Mouse (Mus musculus): Measurements from ENCODE around the gene Gm20388.

Gene Gm20388

GRCm38 (mm10) chr8:122330446-122331133 is 2419.9 kb downstream of the Gm20388 start:
- DNase-seq (ENCODE audit: low spot score in 2 of 2) = no peak

DNA sequence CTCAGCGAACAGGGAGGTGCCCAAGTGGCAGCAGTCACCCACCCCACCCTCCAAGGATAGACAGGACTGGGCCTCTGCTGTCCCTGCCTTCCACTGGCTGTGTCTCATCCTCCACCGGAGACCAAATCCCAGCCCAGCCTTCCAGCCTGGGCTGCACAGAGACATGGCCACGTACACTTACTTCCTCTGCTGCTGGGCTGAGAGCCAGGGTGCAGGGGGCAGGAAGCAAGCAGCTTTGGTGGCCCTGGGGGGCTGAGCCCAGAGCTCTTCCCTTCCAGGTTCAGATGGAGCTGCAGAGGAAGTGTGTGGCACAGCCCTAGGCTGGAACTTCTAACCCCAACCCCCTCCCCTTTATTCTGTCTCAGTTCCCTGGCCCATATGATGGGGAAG is 2420.5 kb downstream of the Gm20388 start:
- DNase-seq (ENCODE audit: low spot score in 2 of 2) = no peak

DNA sequence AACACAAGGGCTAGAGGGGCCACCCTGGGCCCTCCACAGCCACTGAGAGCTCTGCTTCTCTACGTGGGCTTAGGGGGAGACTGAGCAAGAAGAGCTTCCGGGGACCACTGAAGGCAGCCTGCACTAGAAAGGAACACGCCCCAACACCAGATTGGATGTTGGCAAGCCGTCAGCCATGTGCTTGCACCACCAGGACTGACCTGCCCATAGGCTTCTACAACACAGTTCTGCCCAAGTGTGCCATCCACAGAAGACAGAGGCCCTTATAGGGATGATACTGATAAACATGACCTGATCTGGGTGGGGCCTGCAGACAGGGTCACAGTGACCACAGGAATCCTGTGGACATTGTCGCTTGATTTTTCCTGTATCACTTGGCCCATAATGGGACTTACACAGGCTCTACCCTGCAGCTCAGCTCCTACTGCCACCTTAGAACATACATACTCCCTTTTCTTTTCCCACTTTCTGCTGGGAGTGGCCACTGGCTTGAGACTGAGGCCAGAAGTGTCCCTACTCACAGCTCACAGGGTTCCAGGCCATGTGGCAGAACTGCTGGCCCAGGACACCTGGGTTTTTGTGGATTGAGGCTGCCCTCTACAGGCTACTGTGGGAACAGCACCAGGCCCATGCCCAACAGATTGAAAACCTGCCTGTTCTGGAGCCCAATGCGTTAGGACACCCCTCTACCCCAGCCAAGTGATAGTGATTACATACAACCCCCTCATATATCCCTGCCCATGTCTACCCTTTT is 2422.3 kb downstream of the Gm20388 start:
- peak; percentile 74 to 84 for DNase-seq (ENCODE audit: low spot score in 2 of 2)

DNA sequence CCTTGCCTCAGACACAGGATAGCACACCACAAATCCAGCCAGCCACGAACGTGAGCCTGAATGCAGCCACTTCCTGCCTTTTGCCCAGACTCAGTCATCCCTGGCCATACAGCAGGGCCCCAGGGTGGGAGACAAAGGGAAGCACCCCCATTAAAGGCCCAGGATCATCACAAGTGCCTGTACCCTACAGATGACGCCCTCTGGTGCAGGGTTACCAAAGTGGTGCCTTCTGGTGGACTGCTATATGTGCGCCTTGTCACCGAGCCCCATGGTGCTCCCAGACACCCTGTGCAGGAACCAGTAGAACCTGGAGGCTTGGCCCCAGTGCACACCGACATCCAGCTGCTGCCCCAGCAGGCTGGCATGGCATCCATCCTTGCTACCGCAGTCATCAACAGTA is 2422.9 kb downstream of the Gm20388 start:
- no peak for DNase-seq (ENCODE audit: low spot score in 2 of 2)

DNA sequence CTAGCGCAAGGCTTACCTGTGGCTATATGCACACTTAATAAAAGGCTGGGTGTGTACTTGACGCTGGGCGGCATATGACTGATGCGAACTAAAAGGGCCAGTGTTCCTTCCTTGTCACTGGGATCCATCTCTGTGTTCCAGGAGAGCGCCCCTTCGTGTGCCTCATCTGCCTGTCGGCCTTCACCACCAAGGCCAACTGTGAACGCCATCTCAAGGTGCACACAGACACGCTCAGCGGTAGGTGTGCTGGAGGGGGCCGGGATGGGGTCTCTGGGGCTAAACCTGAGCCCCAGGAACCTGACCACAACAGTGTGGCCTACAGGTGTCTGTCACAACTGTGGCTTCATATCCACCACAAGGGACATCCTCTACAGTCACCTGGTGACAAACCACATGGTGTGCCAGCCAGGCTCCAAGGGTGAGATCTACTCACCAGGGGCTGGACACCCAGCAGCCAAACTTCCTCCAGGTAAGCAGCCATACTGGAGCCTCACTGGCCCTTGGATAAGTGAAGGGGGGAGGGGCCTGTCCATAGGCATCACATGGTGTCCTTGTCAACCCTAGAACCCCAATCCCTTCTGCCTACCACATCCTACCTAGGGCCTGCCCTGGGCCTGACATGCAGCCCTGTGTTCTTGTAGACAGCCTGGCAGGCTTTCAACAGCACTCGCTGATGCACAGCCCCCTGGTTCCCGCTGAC is 2424.3 kb downstream of the Gm20388 start:
- DNase-seq (ENCODE audit: low spot score in 2 of 2) = no peak

- no peak for DNase-seq (ENCODE audit: low spot score in 2 of 2)
These were observed 2425.1 kb downstream of the Gm20388 start for GRCm38 (mm10) chr8:122335638-122336250.

DNA sequence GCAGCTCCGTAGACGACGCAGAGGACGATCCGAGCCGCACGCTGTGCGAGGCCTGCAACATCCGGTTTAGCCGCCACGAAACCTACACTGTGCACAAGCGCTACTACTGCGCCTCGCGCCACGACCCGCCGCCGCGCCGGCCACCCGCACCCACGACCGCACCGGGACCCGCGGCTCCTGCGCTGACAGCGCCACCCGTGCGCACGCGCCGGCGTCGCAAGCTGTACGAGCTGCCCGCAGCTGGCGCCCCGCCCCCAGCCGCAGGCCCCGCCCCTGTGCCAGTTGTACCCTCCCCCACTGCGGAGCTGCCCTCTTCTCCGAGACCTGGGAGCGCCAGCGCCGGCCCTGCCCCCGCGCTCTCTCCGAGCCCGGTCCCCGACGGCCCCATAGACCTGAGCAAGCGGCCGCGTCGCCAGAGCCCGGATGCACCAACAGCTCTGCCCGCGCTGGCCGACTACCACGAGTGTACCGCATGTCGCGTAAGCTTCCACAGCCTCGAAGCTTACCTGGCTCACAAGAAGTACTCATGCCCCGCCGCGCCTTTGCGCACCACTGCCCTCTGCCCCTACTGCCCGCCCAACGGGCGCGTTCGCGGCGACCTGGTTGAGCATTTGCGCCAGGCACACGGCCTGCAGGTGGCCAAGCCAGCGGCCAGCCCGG is 2425.7 kb downstream of the Gm20388 start:
- no peak for DNase-seq (ENCODE audit: low spot score in 2 of 2)

DNA sequence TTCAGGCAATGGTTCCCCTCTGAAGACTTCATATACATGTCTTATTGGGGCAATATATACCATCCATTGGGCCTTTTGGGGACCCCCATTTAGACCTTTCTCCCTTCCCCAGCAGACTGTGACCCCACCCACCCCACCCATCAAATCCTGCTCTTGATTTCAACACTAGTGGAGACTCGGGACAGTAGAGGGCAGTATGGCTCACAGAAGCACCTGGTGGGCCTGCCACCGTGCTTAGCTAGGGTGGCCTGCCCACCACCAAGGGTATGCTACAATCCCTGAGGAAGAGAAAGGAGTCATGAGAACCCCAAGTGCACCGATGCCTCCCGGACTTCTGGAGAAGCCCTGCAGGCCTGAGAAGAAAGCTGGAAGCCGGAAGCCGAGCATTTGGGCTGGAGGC is 2428.2 kb downstream of the Gm20388 start:
- DNase-seq (ENCODE audit: low spot score in 2 of 2) = no peak

DNA sequence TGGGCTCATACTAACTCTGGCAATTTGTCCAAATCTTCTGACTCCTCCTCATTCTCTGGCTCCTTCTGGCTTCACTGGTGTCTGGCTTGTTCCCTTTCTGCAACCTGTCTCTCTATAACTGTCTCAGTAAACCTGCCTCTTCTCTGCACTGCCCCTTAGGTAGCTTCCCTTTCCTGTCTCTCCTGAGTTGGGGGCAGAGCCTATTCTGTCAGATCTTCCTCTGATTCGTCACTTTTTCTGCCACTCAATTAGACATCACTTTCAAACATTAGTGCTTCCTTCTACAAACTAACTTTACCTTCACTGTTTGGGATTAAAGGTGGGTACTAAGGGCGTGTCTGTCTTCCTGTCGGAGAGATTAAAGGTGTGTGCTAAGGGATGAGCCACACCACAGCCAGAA is 2430.1 kb downstream of the Gm20388 start:
- DNase-seq (ENCODE audit: low spot score in 2 of 2) = no peak

- DNase-seq (ENCODE audit: low spot score in 2 of 2) = no peak
These were observed 2431.1 kb downstream of the Gm20388 start for GRCm38 (mm10) chr8:122341790-122342189.

- DNase-seq (ENCODE audit: low spot score in 2 of 2) = no peak
These were observed 2431.7 kb downstream of the Gm20388 start for GRCm38 (mm10) chr8:122342362-122342761.

DNA sequence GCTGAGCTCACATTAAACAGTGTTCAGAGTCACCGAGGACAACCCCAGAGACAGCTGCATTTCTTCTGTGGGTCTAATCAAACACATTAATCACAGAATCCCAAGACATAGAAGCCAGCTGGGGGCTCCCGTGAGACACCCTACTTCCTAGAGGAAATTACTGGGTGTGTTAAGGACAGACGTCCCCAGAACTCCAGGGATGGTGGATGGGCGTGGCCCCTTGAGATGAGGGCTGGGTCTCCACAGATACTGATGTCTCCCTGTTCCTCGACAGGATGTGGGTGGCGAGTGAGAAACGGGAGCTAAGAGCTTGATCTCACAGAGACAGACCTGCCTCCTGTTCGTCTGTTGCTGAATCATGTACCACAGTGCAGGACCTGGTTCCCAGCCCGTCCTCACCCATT is 2432.2 kb downstream of the Gm20388 start:
- DNase-seq (ENCODE audit: low spot score in 2 of 2) = no peak

- no peak for DNase-seq (ENCODE audit: low spot score in 2 of 2)
These were observed 2432.7 kb downstream of the Gm20388 start for GRCm38 (mm10) chr8:122343341-122343740.

DNA sequence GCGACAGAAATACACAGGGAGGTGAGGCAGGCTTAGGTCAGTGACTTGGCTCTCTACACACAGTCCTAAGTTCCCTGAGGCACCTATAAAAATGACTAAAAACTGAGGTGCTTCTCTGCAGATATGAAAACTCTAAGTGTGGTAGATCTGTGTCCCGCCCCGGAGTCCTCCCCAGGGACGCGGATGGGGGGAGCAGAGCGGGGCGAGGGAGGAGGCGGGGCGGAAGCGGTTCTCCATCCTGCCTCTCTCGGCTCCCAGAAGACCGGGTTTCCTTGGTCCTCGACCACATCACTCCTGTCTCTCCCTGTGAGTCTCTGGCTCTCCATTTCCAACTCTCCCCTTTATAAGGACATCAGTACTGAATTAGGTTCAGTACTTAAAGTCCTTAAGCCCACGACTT is 2433.1 kb downstream of the Gm20388 start:
- no peak for DNase-seq (ENCODE audit: low spot score in 2 of 2)

- no peak for DNase-seq (ENCODE audit: low spot score in 2 of 2)
These were observed 2433.6 kb downstream of the Gm20388 start for GRCm38 (mm10) chr8:122344219-122344618.

DNA sequence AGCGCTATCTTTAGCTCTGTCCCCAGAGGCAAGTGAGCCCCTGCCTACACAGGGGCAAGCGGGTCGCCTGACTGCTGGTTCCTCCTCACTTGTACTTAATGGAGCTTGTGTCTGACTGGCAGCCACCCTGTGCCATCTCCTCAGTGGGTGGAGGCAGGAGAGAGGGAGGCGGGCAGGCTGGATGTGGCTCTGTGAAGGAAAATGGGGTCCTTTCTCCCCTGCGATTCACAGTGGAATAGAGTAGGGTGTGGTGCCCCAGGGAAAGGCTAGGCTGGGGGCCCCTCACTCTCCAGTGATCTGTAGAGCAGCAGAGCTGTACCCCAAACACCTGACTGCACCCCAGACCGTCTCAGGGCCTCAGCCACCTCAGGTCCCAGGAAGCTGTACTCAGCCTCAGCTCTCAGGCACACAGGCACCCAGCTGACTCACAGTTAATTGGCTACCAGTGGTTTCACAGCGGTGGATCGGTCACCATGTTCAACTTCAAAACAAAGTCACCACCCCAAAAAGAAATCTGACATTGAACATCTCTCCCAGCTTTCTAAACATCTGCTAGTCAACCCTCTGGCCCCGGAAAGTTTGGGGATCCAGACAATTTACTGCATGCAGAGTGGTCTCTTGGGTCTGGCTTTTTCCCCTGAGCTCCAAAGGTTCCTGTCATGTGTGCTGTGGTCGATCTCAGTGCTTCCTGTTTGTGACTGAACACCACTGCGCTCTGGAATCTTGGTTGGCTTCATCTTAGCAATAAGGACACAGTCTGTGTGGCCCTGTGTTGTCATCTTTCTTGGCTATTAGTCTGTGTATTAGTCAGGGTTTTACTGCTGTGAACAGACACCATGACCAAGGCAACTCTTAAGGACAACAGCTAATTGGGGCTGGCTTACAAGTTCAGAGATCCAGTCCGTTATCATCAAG is 2434.8 kb downstream of the Gm20388 start:
- DNase-seq (ENCODE audit: low spot score in 2 of 2) = no peak

GRCm38 (mm10) chr8:122347811-122348552 is 2437.3 kb downstream of the Gm20388 start:
- DNase-seq (ENCODE audit: low spot score in 2 of 2) = no peak

- no peak for DNase-seq (ENCODE audit: low spot score in 2 of 2)
These were observed 2439.0 kb downstream of the Gm20388 start for GRCm38 (mm10) chr8:122349357-122350297.

Data from urinary bladder, adult 18-20 months (tissue).